Mouse (Mus musculus) erythroblast, embryonic 14.5 days (primary cell): ENCODE measurements around the gene Ldlrad1. TPM values are rescaled to one million over a fixed set of nuclear protein-coding genes. Genes with fewer than 3 reads are reported as not detected.

Experiments
- H3K27me3 ChIP-seq: 2 replicates; pipeline ENCODE4 v1.6.1; 2012; ENCODE audit warnings: inconsistent platforms; ENCODE audit not compliant: control insufficient read depth
- H3K36me3 ChIP-seq: 2 replicates; pipeline ENCODE4 v1.6.1; 2012; ENCODE audit warnings: mild to moderate bottlenecking, inconsistent platforms; ENCODE audit not compliant: control insufficient read depth
- H3K4me1 ChIP-seq: 2 replicates; pipeline ENCODE4 v1.6.1; 2012; ENCODE audit warnings: inconsistent platforms; ENCODE audit not compliant: control insufficient read depth
- H3K4me3 ChIP-seq: replicated peaks from 2 replicates; pipeline ENCODE3; 2012; ENCODE audit warnings: moderate library complexity, mild to moderate bottlenecking, inconsistent platforms
- H3K9me3 ChIP-seq: 2 replicates; pipeline ENCODE4 v1.6.1; 2012; ENCODE audit warnings: low read length, inconsistent platforms, mixed read lengths; ENCODE audit not compliant: control insufficient read depth
- GATA1 ChIP-seq: IDR thresholded peaks from 2 replicates; pipeline ENCODE4 v1.6.1; 2012; ENCODE audit warnings: low read length, inconsistent platforms, mixed read lengths
- TAL1 ChIP-seq: IDR thresholded peaks from 3 replicates; pipeline ENCODE4 v1.6.1; 2012; ENCODE audit warnings: low read length, inconsistent platforms, mixed read lengths
- polyA plus RNA-seq: library from polyadenylated mRNA; stranded (reverse); fragments of >175 nt; gene quantifications from 2 replicates; pipeline ENCODE4 v1.2.3, GENCODE M21; 2012

Ldlrad1 gene
- polyA plus RNA-seq, 1 experiment: not detected

GRCm38 (mm10) chr4:107249471-107249870 is 40.5 kb downstream of the Ldlrad1 start:
- no peak overlapping the region for H3K4me3 ChIP-seq
- no peaks in the 10 kb centered on the region for H3K9me3 ChIP-seq
- H3K27me3 ChIP-seq: peaks cover 2% of the 10 kb centered on the region; the same call in 1 of the 2 replicates
- H3K4me1 ChIP-seq: peaks cover 47% of the 10 kb centered on the region
- peaks cover 13% of the 10 kb centered on the region for H3K36me3 ChIP-seq
- TF ChIP-seq GATA1 (no peak), TAL1 (no peak)

GRCm38 (mm10) chr4:107250494-107250893 is 41.5 kb downstream of the Ldlrad1 start:
- H3K36me3 ChIP-seq: peaks cover 8% of the 10 kb centered on the region
- no peak overlapping the region for H3K4me3 ChIP-seq
- peaks cover 48% of the 10 kb centered on the region for H3K4me1 ChIP-seq
- no peak for TF ChIP-seq TAL1
- TF ChIP-seq GATA1: no peak
- no peaks in the 10 kb centered on the region for H3K9me3 ChIP-seq
- H3K27me3 ChIP-seq: peaks cover 3% of the 10 kb centered on the region; the same call in 1 of the 2 replicates

- H3K27me3 ChIP-seq: peaks cover 3% of the 10 kb centered on the region; the same call in 1 of the 2 replicates
- H3K4me3 ChIP-seq: peak overlapping the region; percentile 84
- peaks cover 47% of the 10 kb centered on the region for H3K4me1 ChIP-seq
- TF ChIP-seq TAL1: no peak
- TF ChIP-seq GATA1: no peak
- no peaks in the 10 kb centered on the region for H3K9me3 ChIP-seq
- 0 out of 2 replicates have a peak, but pooled peaks cover 1% of the 10 kb centered on the region for H3K36me3 ChIP-seq
Measured at GRCm38 (mm10) chr4:107252522-107252921, 43.5 kb downstream of the Ldlrad1 start.

GRCm38 (mm10) chr4:107253125-107254091 is 44.4 kb downstream of the Ldlrad1 start, which contains the start of the genes Lrrc42 and Hspb11:
Gene Lrrc42 (minus strand): TSS chr4:107253532.
Gene Hspb11 (plus strand): TSS chr4:107253593.
- H3K4me1 ChIP-seq: peaks cover 47% of the 10 kb centered on the region
- TF ChIP-seq TAL1: no peak
- TF ChIP-seq GATA1: no peak
- no peaks in the 10 kb centered on the region for H3K9me3 ChIP-seq
- peak within 1 kb of the TSS; percentile 84 for H3K4me3 ChIP-seq
- H3K36me3 ChIP-seq: no peaks in the 10 kb centered on the region
- H3K27me3 ChIP-seq: peaks cover 3% of the 10 kb centered on the region; the same call in 1 of the 2 replicates

- Histone ChIP-seq H3K4me1 (peaks cover 42% of the 10 kb centered on the region), H3K27me3 (peaks cover 3% of the 10 kb centered on the region; the same call in 1 of the 2 replicates), H3K4me3 (peak overlapping the region; percentile 84), H3K9me3 (no peaks in the 10 kb centered on the region), H3K36me3 (no peaks in the 10 kb centered on the region)
- TF ChIP-seq TAL1 (no peak), GATA1 (no peak)
Measured at GRCm38 (mm10) chr4:107254414-107254813, 45.4 kb downstream of the Ldlrad1 start.

- TF ChIP-seq GATA1 (no peak), TAL1 (no peak)
- Histone ChIP-seq H3K9me3 (0 out of 2 replicates have a peak, but pooled peaks cover 1% of the 10 kb centered on the region), H3K4me1 (no peaks in the 10 kb centered on the region), H3K27me3 (peaks cover 3% of the 10 kb centered on the region), H3K4me3 (no peak overlapping the region), H3K36me3 (no peaks in the 10 kb centered on the region)
Measured at GRCm38 (mm10) chr4:107260001-107260400, 51.0 kb downstream of the Ldlrad1 start.

Other genes with a start within 250 kb of the Ldlrad1 start
- 3.9 and 4.3 TPM in 2 replicates for gene Mrpl37, start 142.3 kb upstream of the Ldlrad1 start, polyA plus RNA-seq
- 0.04 and 0.40 TPM in 2 replicates for gene Cyb5rl, start 142.2 kb upstream of the Ldlrad1 start, polyA plus RNA-seq
- 0.02 TPM in 1 of 2 replicates, not detected in the other for gene Cdcp2, start 112.3 kb upstream of the Ldlrad1 start, polyA plus RNA-seq
- 10.0 and 10.7 TPM in 2 replicates for gene Tmem59, start 30.8 kb upstream of the Ldlrad1 start, polyA plus RNA-seq
- 2.8 and 3.1 TPM in 2 replicates for gene Tceanc2, start 30.1 kb upstream of the Ldlrad1 start, polyA plus RNA-seq
- gene Lrrc42, start 44.4 kb downstream of the Ldlrad1 start, polyA plus RNA-seq: 0.52 and 0.53 TPM in 2 replicates
- 0.17 and 0.28 TPM in 2 replicates for gene Hspb11, start 44.4 kb downstream of the Ldlrad1 start, polyA plus RNA-seq
- gene Dio1, start 98.0 kb downstream of the Ldlrad1 start, polyA plus RNA-seq: not detected in 2 replicates
- 0.82 and 1.6 TPM in 2 replicates for gene Yipf1, start 105.2 kb downstream of the Ldlrad1 start, polyA plus RNA-seq
- 0.13 and 0.25 TPM in 2 replicates for gene Ndc1, start 158.6 kb downstream of the Ldlrad1 start, polyA plus RNA-seq
- 0.21 and 0.24 TPM in 2 replicates for gene Glis1, start 225.4 kb downstream of the Ldlrad1 start, polyA plus RNA-seq